Mouse (Mus musculus) right cerebral cortex, postnatal 25 days (tissue): ENCODE measurements around the gene Unc119.

ENCODE experiments used
- DNase-seq: peaks from one replicate; pipeline ENCODE4 v3.0.0; 2022

Unc119 gene

GRCm38 (mm10) chr11:78372610-78373009 lies 29.3 kb downstream of the Unc119 start:
- no peak for DNase-seq

DNA sequence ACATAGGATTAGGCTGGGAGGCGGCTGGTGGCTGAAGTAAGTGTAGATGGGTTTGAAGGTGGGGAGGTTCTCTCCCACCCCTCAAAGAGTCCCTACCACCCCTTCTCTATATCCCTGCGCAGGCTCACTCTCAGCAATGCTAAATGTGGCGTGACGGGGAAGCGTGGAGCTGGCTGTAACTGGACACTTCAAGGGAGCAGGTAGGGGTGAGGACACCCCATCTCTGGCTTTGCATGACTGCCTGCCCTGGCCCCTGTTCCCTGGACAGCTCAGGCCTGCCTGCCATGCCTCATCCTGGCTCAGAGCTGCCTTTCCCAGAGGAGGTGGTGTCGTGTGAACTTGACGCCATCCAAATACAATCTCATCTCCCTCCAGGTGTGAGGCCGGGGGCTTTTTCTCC lies 30.9 kb downstream of the Unc119 start:
- no peak for DNase-seq

- DNase-seq: no peak
Measured at GRCm38 (mm10) chr11:78377549-78378159, 34.4 kb downstream of the Unc119 start.

GRCm38 (mm10) chr11:78380351-78380750 lies 37.1 kb downstream of the Unc119 start:
- DNase-seq: no peak

DNA sequence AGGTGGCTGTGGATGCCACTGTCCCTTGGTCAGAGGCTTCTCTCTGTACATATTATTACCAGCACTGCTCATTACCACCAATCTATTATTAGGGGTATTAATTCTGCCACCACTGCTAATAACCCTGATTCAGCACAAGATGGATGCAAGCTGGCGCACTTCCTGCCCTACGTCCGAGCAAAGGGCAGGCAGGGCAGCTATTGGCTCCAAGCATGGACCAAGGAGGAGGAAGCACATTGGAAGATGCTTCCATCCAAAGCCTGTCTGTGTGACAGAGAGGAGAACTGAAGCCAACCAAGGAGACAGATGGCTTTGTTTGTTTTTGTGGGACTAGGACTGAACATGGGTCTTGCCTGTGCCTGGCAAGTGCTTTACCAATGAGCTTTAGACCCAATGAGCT lies 37.7 kb downstream of the Unc119 start:
- DNase-seq: no peak

DNA sequence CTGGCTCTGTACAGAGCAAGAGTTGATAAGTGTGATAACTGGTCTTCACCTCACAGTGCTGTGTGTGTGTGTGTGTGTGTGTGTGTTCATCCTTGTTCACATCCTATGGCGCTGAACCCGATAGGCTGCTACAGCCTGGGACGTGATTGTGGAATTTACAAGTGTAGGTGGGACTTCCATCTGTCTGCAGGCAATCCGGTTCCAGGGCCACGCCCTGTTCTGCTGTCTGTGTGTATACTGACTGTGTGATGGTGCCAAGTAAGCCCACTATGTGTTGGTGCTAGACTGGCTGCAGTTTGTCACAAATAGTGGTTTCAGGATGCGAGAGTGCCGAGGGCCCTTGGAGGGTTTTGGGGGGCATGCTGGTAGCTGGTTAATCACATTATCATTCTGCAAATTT lies 39.0 kb downstream of the Unc119 start:
- DNase-seq: no peak

DNA sequence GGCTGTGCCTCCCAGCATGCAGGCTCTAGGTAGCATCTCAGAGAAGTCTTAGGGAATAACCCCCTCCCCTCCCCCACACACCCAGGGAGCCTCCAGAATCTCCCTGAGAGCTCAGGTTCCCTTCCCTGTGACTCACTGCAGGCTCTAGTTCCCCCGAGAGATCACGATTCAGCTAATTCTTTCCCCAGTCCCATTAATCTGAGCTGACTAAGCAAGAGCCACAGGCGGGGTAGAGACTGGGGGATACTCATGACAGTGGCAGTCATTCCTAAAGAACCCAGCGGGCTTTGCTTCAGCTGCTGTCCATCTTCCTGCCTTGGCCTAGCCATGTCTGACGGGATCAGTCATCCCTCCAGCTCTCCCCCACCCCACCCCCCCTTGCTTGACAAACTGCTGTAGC lies 39.4 kb downstream of the Unc119 start:
- DNase-seq: no peak

DNA sequence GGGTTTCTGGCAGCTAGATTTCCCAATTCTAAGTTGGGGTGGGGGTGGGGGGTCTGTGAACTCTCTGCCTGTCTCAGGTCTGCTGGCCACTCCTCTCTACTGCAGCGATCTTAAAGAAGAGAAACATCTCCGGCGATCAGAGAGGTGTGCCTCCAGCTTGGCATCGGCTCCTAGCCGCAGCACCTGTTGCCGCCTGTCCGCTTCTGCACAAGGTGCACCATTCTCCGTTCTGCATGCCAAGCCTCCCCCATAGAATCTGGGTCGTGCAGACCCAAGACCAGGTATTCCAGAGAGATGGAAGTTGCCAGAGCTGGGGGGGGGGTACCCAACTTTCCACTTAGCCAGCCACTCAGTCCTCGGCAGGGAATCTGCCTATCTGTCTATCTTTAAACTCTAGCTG lies 42.5 kb downstream of the Unc119 start:
- DNase-seq: no peak

DNA sequence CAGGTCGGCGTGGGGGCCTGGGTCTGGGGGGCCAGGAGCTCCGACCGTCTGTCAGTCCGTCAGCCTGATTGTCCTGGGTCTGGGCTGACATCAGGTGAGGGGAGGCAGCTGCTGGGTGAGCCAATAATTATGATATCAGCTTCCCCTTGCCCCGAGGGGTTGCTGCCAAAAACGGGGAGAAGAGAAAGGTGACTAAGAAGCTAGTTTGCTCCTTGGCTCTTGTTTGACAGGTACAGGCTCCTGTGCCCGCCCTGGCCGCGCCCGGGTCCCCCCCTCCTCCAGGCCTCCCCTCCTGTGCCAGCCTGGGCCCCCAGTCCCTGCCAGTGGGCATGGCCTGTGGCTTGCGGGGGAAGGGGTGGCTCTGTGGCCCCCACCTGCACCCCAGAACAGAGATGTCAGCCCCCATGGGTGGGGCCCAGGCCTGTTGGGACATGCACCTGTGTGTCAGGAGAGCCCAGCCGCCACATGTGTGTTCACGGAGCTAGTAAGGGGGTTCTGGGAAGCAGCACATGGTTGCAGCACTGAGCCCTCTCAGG lies 43.3 kb downstream of the Unc119 start, which contains the start of gene Foxn1:
TSS of gene Foxn1 (minus strand) at position 51 of the 536 bp plus-strand sequence.
- DNase-seq: no peak

GRCm38 (mm10) chr11:78392728-78393127 lies 49.4 kb downstream of the Unc119 start:
- no peak for DNase-seq

- DNase-seq: no peak
Measured at GRCm38 (mm10) chr11:78396950-78397349, 53.7 kb downstream of the Unc119 start.

GRCm38 (mm10) chr11:78397397-78397796 lies 54.1 kb downstream of the Unc119 start:
- peak; percentile 23 for DNase-seq

GRCm38 (mm10) chr11:78398212-78398611 lies 54.9 kb downstream of the Unc119 start:
- DNase-seq: no peak
